Mouse (Mus musculus) testis, adult 2 months (tissue): ENCODE data around the gene Rbm19.

ENCODE experiments used
- CTCF ChIP-seq: fragments of 200-500 bp; IDR thresholded peaks from 2 replicates; pipeline ENCODE4 v1.5.1; 2012; ENCODE audit warnings: low read depth, mild to moderate bottlenecking, inconsistent platforms, low read length, moderate library complexity; ENCODE audit not compliant: control insufficient read depth, insufficient read depth, insufficient replicate concordance
- POLR2A ChIP-seq: fragments of 200-500 bp; IDR thresholded peaks from 2 replicates; pipeline ENCODE4 v1.6.1; 2012; ENCODE audit warnings: low read depth, mild to moderate bottlenecking, inconsistent platforms, low read length, moderate library complexity; ENCODE audit not compliant: control insufficient read depth

- TF ChIP-seq CTCF (no peak), POLR2A (no peak)
Measured at GRCm38 (mm10) chr5:120146909-120147308, 30.6 kb downstream of the Rbm19 start.
